11 mouse cellular contexts compared by ENCODE assay signal in genomic region chr13:37476256-37477053, GRCm38 (mm10).
DNase-seq lines count a peak whose midpoint lies in the region; ATAC-seq and TF ChIP-seq lines count a peak whose summit lies in the region.
"Had no signal": no experiment of that assay in that cellular context is flagged by ENCODE, and none has a peak within 500 bp of the region (broad histone marks: within the 10 kb centered on the region; RNA-seq: fewer than 3 reads in every experiment).

No protein-coding gene starts in this region.

- peak overlapping the region; percentile 53 for H3K27ac ChIP-seq in left cerebral cortex, adult 2 months
- peak overlapping the region; percentile 83 for H3K27ac ChIP-seq in intestine, embryonic 15.5 days
- no peak overlapping the region for H3K27ac ChIP-seq in forebrain, embryonic 14.5 days (ENCODE audit: low read depth, low read length)
- H3K27ac ChIP-seq: limb, embryonic 13.5 days; neural tube, embryonic 13.5 days had no signal

- no peaks in the 10 kb centered on the region for H3K9me3 ChIP-seq in intestine, embryonic 15.5 days
- H3K9me3 ChIP-seq in forebrain, embryonic 14.5 days (replicated peaks; ENCODE audit: control insufficient read depth, low read length) = no peaks in the 10 kb centered on the region
- H3K9me3 ChIP-seq: embryonic facial prominence, embryonic 13.5 days; G1E; limb, embryonic 13.5 days; neural tube, embryonic 13.5 days had no signal

- H3K4me1 ChIP-seq in intestine, embryonic 15.5 days (replicated peaks) = peaks cover 17% of the 10 kb centered on the region
- peaks cover 23% of the 10 kb centered on the region for H3K4me1 ChIP-seq in lung, adult 2 months (ENCODE audit: control insufficient read depth, insufficient read depth, low read length)
- H3K4me1 ChIP-seq in forebrain, embryonic 14.5 days (ENCODE audit: control insufficient read depth, insufficient read depth, low read length) = peaks cover 12% of the 10 kb centered on the region

- peak; percentile 49 for ATAC-seq in intestine, embryonic 15.5 days
- ATAC-seq in forebrain, embryonic 14.5 days = no peak

- H3K4me2 ChIP-seq in intestine, embryonic 15.5 days (replicated peaks) = peak overlapping the region; percentile 65; the same call in 1 of the 2 replicates
- no peak overlapping the region for H3K4me2 ChIP-seq in forebrain, embryonic 14.5 days (ENCODE audit: low read length)

- TF ChIP-seq POLR2A in lung, adult 2 months (IDR thresholded peaks at IDR 0.05; ENCODE audit: borderline replicate concordance, extremely low read depth, low read depth, low read length) = peak; percentile 47; the same call in 1 of the 2 replicates

- no peak overlapping the region for H3K9ac ChIP-seq in intestine, embryonic 15.5 days
- no peak overlapping the region for H3K9ac ChIP-seq in forebrain, embryonic 14.5 days (ENCODE audit: low read length)
- H3K9ac ChIP-seq: neural tube, embryonic 13.5 days had no signal

- no peaks in the 10 kb centered on the region for H3K36me3 ChIP-seq in intestine, embryonic 15.5 days
- H3K36me3 ChIP-seq in forebrain, embryonic 14.5 days (ENCODE audit: control insufficient read depth, insufficient read depth, low read length) = no peaks in the 10 kb centered on the region
- H3K36me3 ChIP-seq: embryonic facial prominence, embryonic 13.5 days; G1E; limb, embryonic 13.5 days; neural tube, embryonic 13.5 days had no signal

- no peak overlapping the region for H3K4me3 ChIP-seq in left cerebral cortex, adult 2 months
- H3K4me3 ChIP-seq in intestine, embryonic 15.5 days (replicated peaks) = no peak overlapping the region
- H3K4me3 ChIP-seq in lung, adult 2 months (replicated peaks; ENCODE audit: extremely low read depth, low read depth, low read length) = no peak overlapping the region
- no peak overlapping the region for H3K4me3 ChIP-seq in forebrain, embryonic 14.5 days (ENCODE audit: low read depth, low read length)
- H3K4me3 ChIP-seq: neural tube, embryonic 13.5 days had no signal

- intact Hi-C loops in left cerebral cortex, adult 2 months (cut with DNase I) = no loop called here
- intact Hi-C loops in left cerebral cortex, postnatal 36 days (cut with DNase I) = no loop called here

- 47% methylated on average over 13 of the region's 13 CpGs for WGBS in intestine, embryonic 15.5 days
- WGBS in lung, adult 2 months = 30% methylated on average over 13 of the region's 13 CpGs
- WGBS in forebrain, embryonic 14.5 days = 63% methylated on average over 13 of the region's 13 CpGs

- TF ChIP-seq CTCF in left cerebral cortex, adult 2 months (IDR thresholded peaks at IDR 0.05) = no peak
- TF ChIP-seq CTCF in lung, adult 2 months (IDR thresholded peaks at IDR 0.05; ENCODE audit: insufficient read depth, low read length) = no peak

- no peaks in the 10 kb centered on the region for H3K27me3 ChIP-seq in intestine, embryonic 15.5 days (replicated peaks)
- H3K27me3 ChIP-seq in forebrain, embryonic 14.5 days (replicated peaks; ENCODE audit: control insufficient read depth, insufficient read depth, low read length) = no peaks in the 10 kb centered on the region
- H3K27me3 ChIP-seq: embryonic facial prominence, embryonic 13.5 days; limb, embryonic 13.5 days; neural tube, embryonic 13.5 days had no signal

- DNase-seq in left cerebral cortex, adult 2 months (ENCODE audit: extremely low spot score in 1 of 2, low spot score in 2 of 2) = no peak
- DNase-seq in left cerebral cortex, postnatal 36 days (ENCODE audit: low spot score in 2 of 2) = no peak
- DNase-seq in lung, adult 2 months = no peak
- DNase-seq in cerebellum, postnatal 14 days = no peak
- DNase-seq in frontal cortex, postnatal 36 days (ENCODE audit: low spot score in 2 of 2) = no peak
- no peak for DNase-seq in forebrain, embryonic 14.5 days (ENCODE audit: low spot score)
